Mouse (Mus musculus): Measurements from ENCODE around the gene Gps2. TPM values are rescaled to one million over a fixed set of nuclear protein-coding genes. Genes with fewer than 3 reads are reported as not detected.

Gps2 gene
- polyA plus RNA-seq, 1 experiment from 2014 or later = 87.0 TPM

DNA sequence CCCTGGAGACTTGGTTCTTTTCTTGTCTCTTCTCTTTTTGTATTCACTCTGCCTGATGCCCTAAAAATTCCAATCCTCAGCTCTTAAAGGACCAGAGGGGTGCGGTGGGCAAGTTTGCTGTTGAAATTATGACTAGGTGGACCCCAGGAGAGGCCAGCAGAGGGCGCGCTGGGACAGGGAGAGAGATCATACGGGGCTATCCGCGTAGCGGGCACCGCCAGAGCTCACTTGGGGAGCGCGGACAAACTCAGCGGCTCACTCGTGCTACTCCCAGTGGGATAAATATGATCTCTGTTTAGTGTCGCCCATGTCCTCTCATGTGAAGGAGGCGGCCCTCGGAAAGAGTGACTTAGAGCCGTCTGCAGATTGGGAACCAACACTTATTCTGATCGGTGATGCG lies 20.5 kb downstream of the Gps2 start:
- WGBS = 1% methylated on average over 18 of the region's 18 CpGs
- peak overlapping the region; percentile 7; the same call in 1 of the 2 replicates for H3K4me3 ChIP-seq (replicated peaks)
- ATAC-seq = peak; percentile 59; the same call in 1 of the 2 replicates

DNA sequence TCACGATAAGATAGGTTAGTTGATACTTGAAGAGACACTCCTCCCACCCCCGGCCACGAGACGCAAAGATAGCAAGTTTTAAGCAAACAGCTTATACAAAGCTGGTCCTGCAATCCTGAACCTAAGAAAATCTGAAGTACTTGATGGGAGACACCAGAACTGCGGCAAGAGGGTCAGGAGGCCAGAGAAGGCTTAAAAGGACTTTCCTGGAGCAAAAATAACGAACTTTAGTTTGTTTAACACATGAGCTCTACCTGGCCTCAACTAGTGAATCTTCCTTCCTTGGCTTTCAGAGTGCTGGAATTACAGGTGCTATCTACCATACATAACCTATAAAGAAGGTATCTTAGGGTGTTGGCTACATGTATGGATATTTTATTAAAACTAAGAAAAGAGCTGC lies 21.0 kb downstream of the Gps2 start:
- Histone ChIP-seq H3K36me3 (no peaks in the 10 kb centered on the region), H3K9me3 (no peaks in the 10 kb centered on the region), H3K4me3 (replicated peaks) (peak overlapping the region; percentile 7; the same call in 1 of the 2 replicates), H3K4me1 (replicated peaks) (peaks cover 21% of the 10 kb centered on the region), H3K9ac (replicated peaks) (no peak overlapping the region), H3K27ac (no peak overlapping the region), H3K4me2 (replicated peaks) (peak overlapping the region; percentile 99), H3K27me3 (peaks cover 46% of the 10 kb centered on the region)
- no peak for ATAC-seq
- WGBS = 14% methylated on average over 6 of the region's 6 CpGs

More for the DNA sequence above, 20.5 kb downstream of the Gps2 start:
- Histone ChIP-seq H3K9me3 (no peaks in the 10 kb centered on the region), H3K27ac (no peak overlapping the region), H3K4me1 (replicated peaks) (peaks cover 21% of the 10 kb centered on the region), H3K4me2 (replicated peaks) (peak overlapping the region; percentile 99), H3K9ac (replicated peaks) (no peak overlapping the region), H3K36me3 (no peaks in the 10 kb centered on the region), H3K27me3 (peaks cover 43% of the 10 kb centered on the region)

GRCm38 (mm10) chr11:69935137-69935879 lies 21.6 kb downstream of the Gps2 start, which contains the start of gene Ybx2:
TSS of gene Ybx2 (plus strand) at chr11:69935796.
- H3K4me3 ChIP-seq (replicated peaks) = peak within 1 kb of the TSS; percentile 61
- H3K9ac ChIP-seq (replicated peaks) = peak within 1 kb of the TSS; percentile 75
- H3K9me3 ChIP-seq = no peaks in the 10 kb centered on the region
- peak within 1 kb of the TSS; percentile 99 for H3K4me2 ChIP-seq (replicated peaks)
- H3K27ac ChIP-seq = 0 out of 2 replicates have a peak within 1 kb of the TSS, but pooled peaks have one; percentile 35
- ATAC-seq = peak; percentile 92
- peaks cover 21% of the 10 kb centered on the region for H3K4me1 ChIP-seq (replicated peaks)
- 2% methylated on average over 50 of the region's 62 CpGs for WGBS
- H3K36me3 ChIP-seq = no peaks in the 10 kb centered on the region
- peaks cover 46% of the 10 kb centered on the region for H3K27me3 ChIP-seq

DNA sequence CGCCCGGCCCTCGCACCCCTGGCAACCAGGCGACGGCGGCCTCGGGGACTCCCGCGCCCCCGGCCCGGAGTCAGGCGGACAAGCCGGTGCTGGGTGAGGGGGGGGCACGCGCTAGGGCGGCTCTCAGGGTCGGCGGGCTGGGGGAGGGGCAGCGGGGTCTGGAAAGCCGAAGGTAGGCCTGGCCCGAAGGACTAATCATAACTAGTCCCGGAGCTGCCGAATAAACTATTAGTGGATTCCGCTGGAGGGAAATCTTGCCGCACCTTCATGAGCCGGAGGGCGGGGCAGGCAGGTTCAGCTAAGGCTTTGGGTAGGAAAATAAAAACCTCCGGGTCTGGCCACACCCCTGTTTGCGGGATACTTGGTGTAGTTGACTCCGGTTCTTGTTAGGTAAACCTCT lies 22.5 kb downstream of the Gps2 start:
- ATAC-seq = peak; percentile 31
- Histone ChIP-seq H3K9ac (replicated peaks) (peak overlapping the region; percentile 75), H3K4me1 (replicated peaks) (peaks cover 21% of the 10 kb centered on the region), H3K9me3 (no peaks in the 10 kb centered on the region), H3K4me2 (replicated peaks) (peak overlapping the region; percentile 99), H3K36me3 (no peaks in the 10 kb centered on the region), H3K27me3 (peaks cover 46% of the 10 kb centered on the region), H3K27ac (no peak overlapping the region), H3K4me3 (replicated peaks) (peak overlapping the region; percentile 61)
- WGBS = 2% methylated on average over 30 of the region's 30 CpGs

DNA sequence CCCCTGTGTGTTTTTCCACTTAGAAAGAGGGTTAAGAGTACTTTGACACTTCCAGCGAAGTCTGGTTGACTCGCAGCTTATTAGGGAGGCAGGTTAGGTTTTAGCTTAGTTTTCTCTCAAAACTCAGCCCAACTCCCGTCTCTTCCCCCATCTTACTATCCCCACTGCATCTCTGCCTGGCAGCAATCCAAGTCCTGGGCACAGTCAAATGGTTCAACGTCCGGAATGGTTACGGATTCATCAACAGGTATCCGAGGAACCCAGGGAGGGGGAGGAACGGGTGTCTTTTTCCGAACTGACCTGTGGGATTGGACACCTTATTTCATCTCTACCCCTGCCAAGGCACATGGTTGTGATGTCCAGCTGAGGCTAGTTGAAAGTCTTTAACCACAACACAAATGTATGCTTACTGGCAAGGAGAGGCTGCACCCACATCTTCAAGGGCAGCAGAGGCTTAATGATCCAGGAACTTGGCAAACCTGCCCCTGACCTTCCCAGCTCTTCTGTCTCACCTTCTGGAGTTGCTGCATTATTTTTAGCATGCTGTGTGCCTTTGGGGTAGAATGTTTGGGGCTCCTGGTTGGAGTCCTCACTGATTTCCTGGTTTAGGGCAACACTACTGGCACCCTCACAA lies 23.1 kb downstream of the Gps2 start:
- H3K4me3 ChIP-seq (replicated peaks) = peak overlapping the region; percentile 61
- peaks cover 21% of the 10 kb centered on the region for H3K4me1 ChIP-seq (replicated peaks)
- H3K27ac ChIP-seq = no peak overlapping the region
- H3K4me2 ChIP-seq (replicated peaks) = peak overlapping the region; percentile 99
- H3K9ac ChIP-seq (replicated peaks) = peak overlapping the region; percentile 75
- WGBS = 44% methylated on average over 9 of the region's 9 CpGs
- ATAC-seq = no peak
- peaks cover 46% of the 10 kb centered on the region for H3K27me3 ChIP-seq
- H3K9me3 ChIP-seq = no peaks in the 10 kb centered on the region
- no peaks in the 10 kb centered on the region for H3K36me3 ChIP-seq

DNA sequence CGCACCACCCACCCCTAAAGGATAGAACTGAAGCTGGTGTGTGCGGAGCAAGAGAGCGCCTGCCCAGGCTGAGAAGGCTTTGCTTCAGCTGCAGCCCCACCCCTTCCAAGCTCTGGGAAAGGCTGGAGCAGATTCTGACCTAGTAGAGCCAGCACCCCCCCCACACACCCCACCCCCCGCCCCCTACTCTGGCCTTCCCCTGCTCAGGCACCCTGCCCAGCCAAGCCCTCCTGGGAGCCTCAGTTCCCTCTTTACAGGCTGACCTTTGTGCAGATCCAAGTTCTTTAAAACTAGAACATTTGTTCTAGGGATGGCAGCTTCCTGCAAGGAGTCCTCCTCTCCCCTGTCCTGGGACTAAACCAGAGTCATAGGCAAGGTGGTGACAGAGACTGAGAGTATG lies 23.7 kb downstream of the Gps2 start:
- ATAC-seq = no peak
- H3K4me2 ChIP-seq (replicated peaks) = no peak overlapping the region
- no peaks in the 10 kb centered on the region for H3K9me3 ChIP-seq
- H3K4me1 ChIP-seq (replicated peaks) = peaks cover 21% of the 10 kb centered on the region
- H3K36me3 ChIP-seq = no peaks in the 10 kb centered on the region
- peaks cover 46% of the 10 kb centered on the region for H3K27me3 ChIP-seq
- no peak overlapping the region for H3K4me3 ChIP-seq (replicated peaks)
- no peak overlapping the region for H3K9ac ChIP-seq (replicated peaks)
- no peak overlapping the region for H3K27ac ChIP-seq
- 38% methylated on average over 4 of the region's 4 CpGs for WGBS

DNA sequence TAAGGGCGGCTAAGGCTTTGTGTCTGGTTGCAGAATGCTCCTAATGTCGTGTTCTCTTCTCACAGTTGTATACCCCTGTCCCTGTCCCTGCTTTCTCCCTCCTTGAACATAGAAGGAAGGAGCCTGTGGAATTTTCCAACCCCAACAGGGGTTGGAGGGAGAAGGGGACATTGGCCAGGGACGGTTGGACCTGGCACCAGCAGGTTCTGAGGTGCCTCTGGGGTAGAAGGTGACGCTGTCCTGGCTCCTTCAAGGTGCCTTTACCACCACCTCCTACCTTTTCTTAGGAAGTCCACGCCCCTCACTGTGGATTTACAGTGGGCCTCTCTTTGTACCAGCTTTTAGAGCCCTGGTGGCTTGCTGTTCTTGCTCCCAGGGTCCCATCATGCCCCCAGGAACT lies 24.1 kb downstream of the Gps2 start:
- Histone ChIP-seq H3K4me2 (replicated peaks) (no peak overlapping the region), H3K4me3 (replicated peaks) (no peak overlapping the region), H3K4me1 (replicated peaks) (peaks cover 21% of the 10 kb centered on the region), H3K9ac (replicated peaks) (peak overlapping the region; percentile 36; the same call in 1 of the 2 replicates), H3K27me3 (peaks cover 46% of the 10 kb centered on the region), H3K36me3 (no peaks in the 10 kb centered on the region), H3K27ac (no peak overlapping the region), H3K9me3 (no peaks in the 10 kb centered on the region)
- 68% methylated on average over 5 of the region's 5 CpGs for WGBS
- no peak for ATAC-seq

DNA sequence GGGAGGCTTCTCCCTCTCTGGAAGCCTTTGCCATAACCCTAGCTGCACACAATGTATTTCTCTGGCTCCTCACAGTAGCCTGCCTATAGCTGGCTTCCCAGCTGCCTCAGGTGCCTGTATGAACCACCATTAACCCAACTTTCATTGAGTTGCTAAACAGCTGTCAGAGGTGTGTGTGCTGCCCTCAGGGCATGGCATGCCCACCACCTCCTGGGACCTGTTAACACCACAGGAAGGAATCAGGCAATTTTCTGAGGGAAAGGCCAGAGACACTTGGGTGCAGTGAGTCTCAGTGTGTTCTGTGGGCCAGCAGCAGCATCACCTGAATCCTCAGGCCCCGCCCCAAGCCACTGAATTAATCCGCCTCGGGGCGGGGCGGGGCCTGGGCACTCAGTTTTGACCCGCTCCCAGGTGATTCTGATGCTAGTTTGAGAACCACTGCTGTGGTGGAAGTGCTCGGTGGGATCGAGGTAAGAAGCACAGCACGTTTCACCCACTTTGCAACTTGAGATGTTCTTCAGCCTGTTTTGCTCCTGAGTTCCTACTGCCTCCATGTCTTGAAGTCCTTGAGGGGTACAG lies 24.8 kb downstream of the Gps2 start:
- Histone ChIP-seq H3K4me1 (replicated peaks) (peaks cover 21% of the 10 kb centered on the region), H3K36me3 (no peaks in the 10 kb centered on the region), H3K27ac (no peak overlapping the region), H3K9me3 (no peaks in the 10 kb centered on the region), H3K4me2 (replicated peaks) (no peak overlapping the region), H3K27me3 (peaks cover 46% of the 10 kb centered on the region), H3K9ac (replicated peaks) (no peak overlapping the region), H3K4me3 (replicated peaks) (no peak overlapping the region)
- ATAC-seq = no peak
- WGBS = 20% methylated on average over 9 of the region's 9 CpGs

DNA sequence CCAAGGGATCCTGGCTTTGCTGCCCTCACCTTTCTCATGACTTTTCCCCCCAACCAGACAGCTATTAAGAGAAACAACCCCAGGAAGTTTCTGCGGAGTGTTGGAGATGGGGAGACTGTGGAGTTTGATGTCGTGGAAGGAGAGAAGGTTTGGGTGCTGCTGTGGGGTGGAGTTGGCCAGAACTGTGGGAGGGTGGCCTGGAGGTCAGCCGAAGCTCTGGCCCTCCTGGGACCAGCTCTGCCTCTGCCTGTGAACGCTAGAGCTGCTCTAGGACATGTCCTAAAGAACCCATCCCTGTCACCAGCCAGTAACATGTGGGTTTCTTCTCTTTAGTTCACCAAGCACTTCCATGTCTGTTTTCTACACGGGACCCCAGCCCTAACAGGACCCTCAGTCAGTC lies 25.5 kb downstream of the Gps2 start:
- Histone ChIP-seq H3K27ac (no peak overlapping the region), H3K36me3 (no peaks in the 10 kb centered on the region), H3K9ac (replicated peaks) (no peak overlapping the region), H3K4me1 (replicated peaks) (peaks cover 21% of the 10 kb centered on the region), H3K9me3 (no peaks in the 10 kb centered on the region), H3K4me2 (replicated peaks) (no peak overlapping the region), H3K4me3 (replicated peaks) (no peak overlapping the region), H3K27me3 (peaks cover 46% of the 10 kb centered on the region)
- no peak for ATAC-seq
- 66% methylated on average over 5 of the region's 5 CpGs for WGBS

- 94% methylated on average over 17 of the region's 17 CpGs for WGBS
- H3K27me3 ChIP-seq = peaks cover 42% of the 10 kb centered on the region
Measured at GRCm38 (mm10) chr11:69939731-69940130, 26.0 kb downstream of the Gps2 start.

DNA sequence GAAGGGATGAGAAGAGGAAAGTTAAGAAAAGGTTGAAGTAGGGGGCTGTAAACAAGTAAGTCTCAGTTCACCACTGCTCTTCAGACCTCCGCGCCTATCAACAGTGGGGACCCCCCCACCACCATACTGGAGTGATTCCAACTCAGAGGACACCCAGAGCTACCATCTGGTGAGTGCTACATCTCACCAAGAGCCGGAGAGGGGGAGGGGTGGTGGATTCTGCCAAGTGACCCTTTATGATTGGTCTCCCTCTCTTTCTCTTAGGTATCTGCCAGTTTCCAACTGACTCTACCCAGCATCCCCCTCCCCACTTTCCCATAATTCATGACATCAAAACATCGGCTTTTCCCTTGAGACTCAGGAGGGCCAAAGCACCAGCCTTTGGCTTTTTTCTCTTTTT lies 27.3 kb downstream of the Gps2 start:
- ATAC-seq = no peak
- Histone ChIP-seq H3K9ac (replicated peaks) (no peak overlapping the region), H3K27ac (no peak overlapping the region), H3K36me3 (no peaks in the 10 kb centered on the region), H3K4me1 (replicated peaks) (peaks cover 14% of the 10 kb centered on the region), H3K9me3 (no peaks in the 10 kb centered on the region), H3K4me3 (replicated peaks) (no peak overlapping the region), H3K4me2 (replicated peaks) (no peak overlapping the region), H3K27me3 (peaks cover 35% of the 10 kb centered on the region)
- WGBS = 77% methylated on average over 4 of the region's 4 CpGs

More at GRCm38 (mm10) chr11:69939731-69940130, 26.0 kb downstream of the Gps2 start:
- Histone ChIP-seq H3K36me3 (no peaks in the 10 kb centered on the region), H3K4me1 (replicated peaks) (peaks cover 21% of the 10 kb centered on the region), H3K4me2 (replicated peaks) (no peak overlapping the region), H3K9me3 (no peaks in the 10 kb centered on the region), H3K27ac (no peak overlapping the region), H3K4me3 (replicated peaks) (no peak overlapping the region), H3K9ac (replicated peaks) (no peak overlapping the region)
- ATAC-seq = no peak

- WGBS = 78% methylated on average over 13 of the region's 13 CpGs
- H3K27me3 ChIP-seq = no peaks in the 10 kb centered on the region
- no peak for ATAC-seq
- H3K9me3 ChIP-seq = no peaks in the 10 kb centered on the region
- no peak overlapping the region for H3K4me2 ChIP-seq (replicated peaks)
- H3K27ac ChIP-seq = no peak overlapping the region
- no peaks in the 10 kb centered on the region for H3K36me3 ChIP-seq
- no peak overlapping the region for H3K4me3 ChIP-seq (replicated peaks)
- no peak overlapping the region for H3K9ac ChIP-seq (replicated peaks)
- H3K4me1 ChIP-seq (replicated peaks) = peaks cover 16% of the 10 kb centered on the region
Measured at GRCm38 (mm10) chr11:69945216-69945615, 31.5 kb downstream of the Gps2 start.
